Mouse (Mus musculus) 3134 (cell line): ENCODE data around the gene Ankrd34b.

Source experiments
- DNase-seq: peaks from one replicate; pipeline ENCODE4 v3.0.0-alpha.2; 2011; ENCODE audit warnings: low spot score; ENCODE audit not compliant: insufficient read length; ENCODE audit errors: extremely low read depth

The Ankrd34b gene

DNA sequence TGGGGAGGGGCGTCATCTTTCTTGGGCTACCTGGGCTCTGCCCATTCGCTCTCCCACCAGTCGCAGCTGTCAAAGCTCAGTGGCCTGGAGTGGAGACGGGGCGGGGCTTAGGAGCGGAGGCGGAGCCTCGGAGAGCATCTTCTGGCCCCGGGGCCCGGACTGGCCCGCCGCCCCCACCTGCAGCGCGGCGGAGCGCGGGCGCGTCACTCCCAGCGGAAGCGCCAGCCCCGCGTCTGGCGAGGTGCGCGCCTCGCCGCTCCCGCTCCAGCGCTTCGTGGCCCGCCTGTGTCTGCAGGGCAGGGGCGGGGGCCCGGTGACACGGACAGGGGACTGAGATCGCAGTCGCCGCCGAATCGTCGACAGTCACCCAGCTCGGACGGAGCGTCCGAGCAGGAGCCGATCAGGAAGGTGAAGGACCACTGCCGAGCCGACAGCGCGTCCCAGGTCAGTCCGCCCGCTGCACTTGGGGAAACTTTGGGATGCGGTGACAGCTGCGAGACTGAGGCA is at the start of gene Ankrd34b:
Gene Ankrd34b, plus strand, starts transcription at position 139 of the 507 bp plus-strand sequence.
- DNase-seq = no peak

DNA sequence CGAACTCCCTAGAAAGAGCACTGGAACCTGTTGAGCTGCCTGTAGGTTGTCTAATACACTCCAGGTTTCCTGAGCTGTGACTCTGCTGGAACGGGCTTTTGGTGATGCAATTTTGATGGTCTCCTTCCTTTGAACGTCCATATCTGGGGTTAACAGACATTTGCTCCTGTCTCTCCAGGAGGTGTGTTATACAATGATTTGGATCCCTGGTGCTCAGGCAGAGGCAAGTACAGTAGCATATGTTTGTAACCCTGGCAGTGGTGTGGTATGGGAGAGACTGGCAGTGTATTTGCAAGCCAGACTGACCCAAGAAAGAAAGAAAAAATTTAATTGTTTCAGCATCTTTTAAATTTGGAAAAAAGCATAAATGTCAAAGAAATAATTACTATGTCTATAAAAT is 38.3 kb upstream of the Ankrd34b start:
- DNase-seq = no peak

DNA sequence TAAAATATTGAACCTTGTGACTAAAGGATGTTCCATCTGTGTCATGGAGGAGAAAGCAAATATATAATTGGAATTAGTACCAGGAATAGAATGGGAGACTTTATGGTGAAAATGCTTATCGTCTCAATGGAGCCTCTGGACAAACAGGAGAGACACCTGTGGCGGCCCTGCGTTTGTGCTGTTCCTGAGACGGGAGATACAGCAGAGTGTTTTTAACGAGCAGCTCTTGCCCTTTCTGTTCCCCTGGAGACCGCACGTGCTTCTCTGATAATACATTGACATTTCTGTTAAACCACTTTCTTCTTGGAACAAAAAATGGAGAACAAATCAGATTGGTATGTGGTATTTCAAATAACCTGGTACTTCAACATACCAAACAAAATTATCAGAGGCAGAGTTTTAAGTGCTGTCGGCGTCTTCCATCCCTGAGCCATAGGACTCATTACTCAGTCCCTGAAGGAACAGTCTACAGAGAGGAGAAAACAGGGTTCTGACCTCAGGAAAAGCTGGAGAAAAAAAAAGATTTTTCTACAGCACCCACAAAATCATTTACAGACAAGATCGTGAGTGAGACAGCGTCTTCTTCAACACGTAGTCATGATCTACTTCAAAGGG is 32.5 kb upstream of the Ankrd34b start:
- DNase-seq = no peak

- no peak for DNase-seq
Observed at GRCm38 (mm10) chr13:92398491-92399384, 27.0 kb upstream of the Ankrd34b start.

DNA sequence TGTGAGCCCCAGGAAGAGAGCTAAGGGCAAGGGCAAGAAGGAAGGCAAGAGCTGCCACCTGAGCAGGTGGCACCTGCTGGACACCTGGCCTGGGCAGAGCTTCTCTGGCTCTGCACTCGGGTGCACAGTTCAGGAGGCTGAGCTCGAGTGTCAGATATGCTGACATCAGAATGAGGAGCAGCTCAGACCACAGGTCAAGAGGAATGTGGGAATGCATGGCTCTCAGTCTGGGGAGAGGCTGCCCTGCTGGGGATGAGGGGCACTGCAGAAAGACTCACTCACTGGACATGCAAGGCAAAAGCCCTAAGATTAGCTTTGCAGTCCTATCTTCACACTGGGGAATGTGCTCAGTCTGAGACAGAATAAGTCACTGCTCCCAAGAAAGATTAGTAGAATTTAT is 23.6 kb upstream of the Ankrd34b start:
- no peak for DNase-seq

DNA sequence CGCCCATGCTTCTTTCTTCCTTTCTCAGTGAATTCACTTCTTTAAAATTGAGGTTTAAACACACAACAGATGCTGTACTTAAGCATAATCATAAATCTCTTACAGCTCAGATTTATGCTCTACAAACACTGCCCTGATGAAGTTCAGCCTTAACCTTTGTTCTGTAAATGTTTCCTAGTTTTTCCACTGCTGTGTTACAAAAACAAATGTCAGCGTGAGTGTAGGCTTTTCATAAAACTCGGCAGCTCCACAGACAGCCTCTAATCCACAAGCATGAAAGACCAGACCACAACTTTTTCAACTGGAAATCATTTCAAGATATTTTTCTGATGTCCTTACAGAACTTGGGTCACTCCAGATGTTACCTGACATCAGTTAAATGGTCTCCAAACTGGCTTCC is 22.2 kb upstream of the Ankrd34b start:
- DNase-seq = no peak

- no peak for DNase-seq
Observed at GRCm38 (mm10) chr13:92410486-92410885, 15.2 kb upstream of the Ankrd34b start.

DNA sequence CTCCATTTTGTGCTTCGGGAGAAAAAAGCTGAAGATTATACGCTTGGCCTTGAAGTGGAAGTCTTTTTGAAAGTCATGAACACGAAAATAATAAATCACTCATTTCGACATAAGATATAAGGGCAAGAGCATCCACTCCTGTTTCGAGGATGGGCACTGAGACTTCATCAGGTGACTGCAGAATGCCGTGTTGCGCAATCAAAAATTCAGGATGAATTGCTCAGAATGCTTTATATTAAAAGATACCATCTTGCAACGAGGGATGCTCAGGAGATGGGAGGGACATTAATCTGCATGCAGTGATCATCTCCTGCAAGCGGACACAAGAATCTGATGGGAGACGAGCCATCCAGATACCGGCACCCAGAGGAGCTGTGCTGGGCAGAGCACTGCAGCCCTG is 6.1 kb upstream of the Ankrd34b start:
- DNase-seq = no peak

GRCm38 (mm10) chr13:92423711-92424110 is 2.0 kb upstream of the Ankrd34b start:
- no peak for DNase-seq

DNA sequence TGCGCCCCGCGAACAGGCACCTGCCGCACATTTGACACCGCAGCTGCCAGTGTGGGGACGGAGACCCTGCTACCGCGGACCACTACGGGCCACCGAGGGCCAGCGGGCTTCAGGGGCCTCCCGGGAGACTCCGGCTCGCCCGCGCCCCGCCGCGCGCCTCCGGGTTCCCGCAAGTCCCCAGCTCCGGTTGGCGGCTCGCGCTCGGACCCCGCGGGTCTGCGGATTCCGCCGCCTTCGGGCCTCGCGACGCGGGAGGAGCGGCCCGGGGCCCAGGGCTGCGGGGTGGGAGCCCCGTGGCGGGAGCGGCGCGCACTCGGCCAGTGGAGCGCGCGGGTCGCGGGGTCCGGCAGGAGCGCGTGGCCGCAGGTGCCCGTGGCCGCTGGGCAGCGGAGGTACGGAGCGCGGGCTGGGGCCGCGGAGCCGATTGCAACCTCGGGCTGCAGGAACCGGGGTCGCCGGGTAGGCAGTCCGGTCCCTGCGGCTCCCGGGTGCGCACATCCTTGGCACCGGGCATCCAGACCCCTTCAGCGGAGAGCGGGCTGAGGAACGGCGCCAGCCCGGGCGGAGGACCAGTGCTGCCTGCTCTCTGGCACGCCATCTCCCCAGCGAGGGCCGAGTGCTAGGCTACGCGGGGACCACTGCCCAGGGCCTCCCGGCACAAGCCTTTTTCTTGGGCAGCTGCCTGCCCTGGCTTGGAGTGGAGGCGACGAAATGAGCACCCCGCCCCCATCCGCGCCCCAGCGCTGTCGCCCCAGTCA is 777 bp downstream of the Ankrd34b start:
- no peak for DNase-seq

GRCm38 (mm10) chr13:92427351-92427855 is 1.7 kb downstream of the Ankrd34b start:
- no peak for DNase-seq

- no peak for DNase-seq
Observed at GRCm38 (mm10) chr13:92438656-92439055, 13.0 kb downstream of the Ankrd34b start.

DNA sequence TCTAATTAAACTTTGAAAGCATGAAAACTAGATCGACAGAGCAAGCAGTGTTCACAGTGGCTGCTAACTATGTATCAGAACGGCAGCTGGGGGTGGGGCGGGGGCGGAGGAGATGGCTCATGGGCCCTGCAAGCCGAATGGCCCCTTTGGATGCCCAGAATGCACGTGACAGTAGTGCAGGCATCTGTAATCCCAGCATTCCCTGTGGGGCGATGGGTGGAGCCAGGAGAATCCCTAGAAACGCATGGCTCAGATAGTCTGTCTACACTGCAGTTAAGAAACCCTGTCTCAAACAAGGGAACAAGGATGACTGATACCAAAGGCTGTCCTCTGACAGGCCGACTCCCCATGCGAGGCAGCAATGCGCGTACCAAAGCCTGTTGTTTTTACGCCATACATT is 14.6 kb downstream of the Ankrd34b start:
- DNase-seq = no peak

DNA sequence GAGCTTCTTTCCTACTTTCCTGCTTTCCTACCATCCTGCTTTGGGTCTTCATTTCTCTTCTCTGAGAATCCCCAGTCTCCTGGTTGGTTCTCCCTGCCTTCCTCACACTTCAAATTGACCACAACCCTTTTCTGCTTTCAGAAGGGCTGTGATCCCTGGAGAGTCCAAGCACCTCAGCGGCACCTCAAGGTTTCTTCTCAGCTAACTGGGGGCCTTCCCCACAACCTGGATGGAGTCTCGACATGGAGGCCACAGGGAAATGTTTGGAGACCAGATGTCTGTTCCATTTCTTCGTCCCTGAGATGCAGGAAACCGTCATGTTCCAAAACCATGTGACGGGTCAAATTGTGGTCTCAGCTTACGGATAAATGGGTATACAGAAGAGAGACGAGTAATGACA is 21.2 kb downstream of the Ankrd34b start:
- DNase-seq = no peak

- DNase-seq = no peak
Observed at GRCm38 (mm10) chr13:92464698-92465097, 39.0 kb downstream of the Ankrd34b start.

DNA sequence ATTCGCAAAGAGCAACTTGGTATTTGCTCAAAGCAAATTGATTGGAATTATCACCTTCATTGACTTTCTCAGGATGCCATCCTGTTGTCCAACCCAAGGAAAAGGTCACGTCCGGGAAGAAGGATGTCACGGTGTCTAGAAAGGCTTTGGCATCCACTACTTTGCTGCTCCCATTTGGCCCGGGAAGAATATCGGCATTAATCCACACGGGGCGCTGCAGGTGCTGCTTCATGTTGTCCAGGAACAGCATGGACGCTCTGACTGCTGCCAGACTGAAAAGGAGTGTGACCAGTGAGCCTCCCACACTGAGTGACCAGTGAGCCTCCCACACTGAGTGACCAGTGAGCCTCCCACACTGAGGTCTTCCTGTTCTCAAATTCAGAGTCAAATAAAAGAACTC is 42.2 kb downstream of the Ankrd34b start:
- no peak for DNase-seq

- no peak for DNase-seq
Observed at GRCm38 (mm10) chr13:92469381-92469780, 43.7 kb downstream of the Ankrd34b start.

DNA sequence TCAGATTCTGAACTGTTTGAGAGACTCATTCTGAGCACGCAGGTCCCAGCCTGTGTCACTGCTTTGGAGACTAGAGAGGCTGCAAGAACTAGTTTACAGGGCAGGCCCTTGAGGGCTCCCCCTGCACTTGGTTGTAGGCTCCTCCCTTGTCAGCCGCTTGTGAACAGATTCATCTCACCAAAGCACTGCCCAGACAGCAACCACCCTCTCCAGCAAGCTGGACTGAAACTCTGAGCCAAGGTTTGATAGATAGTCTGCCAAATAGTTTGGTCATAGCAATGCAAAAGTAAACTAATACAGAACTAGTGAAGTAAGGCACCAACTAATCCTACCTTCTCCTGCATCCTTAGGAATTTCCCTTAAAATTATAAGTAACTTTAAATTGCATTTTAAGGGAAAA is 44.5 kb downstream of the Ankrd34b start:
- no peak for DNase-seq

DNA sequence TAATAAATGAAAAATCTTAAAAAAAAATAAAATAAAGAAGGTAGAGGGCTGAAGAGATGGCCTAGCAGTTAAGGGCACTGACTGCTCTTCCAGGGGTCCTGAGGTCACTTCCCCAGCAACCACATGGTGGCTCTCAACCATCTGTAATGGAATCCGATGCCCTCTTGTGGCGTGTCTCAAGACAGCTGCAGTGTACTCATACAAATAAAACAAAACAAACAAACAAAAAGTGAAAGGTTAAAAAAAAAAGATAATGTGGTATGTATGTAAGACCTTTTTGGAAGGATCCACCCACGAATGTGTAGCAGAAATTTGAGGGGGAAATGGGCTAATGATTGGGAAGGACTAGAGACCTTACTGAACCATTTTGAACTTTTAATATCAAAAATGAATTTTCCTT is 57.7 kb downstream of the Ankrd34b start:
- DNase-seq = peak; percentile 3

- no peak for DNase-seq
Observed at GRCm38 (mm10) chr13:92483852-92484463, 58.3 kb downstream of the Ankrd34b start, which contains the start of gene Fam151b. Gene Fam151b (minus strand): TSS chr13:92484015.

- DNase-seq = no peak
Observed at GRCm38 (mm10) chr13:92490817-92491216, 65.1 kb downstream of the Ankrd34b start.
